Mouse (Mus musculus) layer of hippocampus, adult 9-10 months (tissue): ENCODE data around the gene Epb41l1.
"Not testable (repeated sequence)": the region's sequence is repeated elsewhere in the genome, so short reads cannot be mapped to it uniquely, and the experiment has no call there.

Source experiments
- DNase-seq: peaks from one replicate; pipeline ENCODE4 v3.0.0; 2022; ENCODE audit warnings: low spot score

The Epb41l1 gene

DNA sequence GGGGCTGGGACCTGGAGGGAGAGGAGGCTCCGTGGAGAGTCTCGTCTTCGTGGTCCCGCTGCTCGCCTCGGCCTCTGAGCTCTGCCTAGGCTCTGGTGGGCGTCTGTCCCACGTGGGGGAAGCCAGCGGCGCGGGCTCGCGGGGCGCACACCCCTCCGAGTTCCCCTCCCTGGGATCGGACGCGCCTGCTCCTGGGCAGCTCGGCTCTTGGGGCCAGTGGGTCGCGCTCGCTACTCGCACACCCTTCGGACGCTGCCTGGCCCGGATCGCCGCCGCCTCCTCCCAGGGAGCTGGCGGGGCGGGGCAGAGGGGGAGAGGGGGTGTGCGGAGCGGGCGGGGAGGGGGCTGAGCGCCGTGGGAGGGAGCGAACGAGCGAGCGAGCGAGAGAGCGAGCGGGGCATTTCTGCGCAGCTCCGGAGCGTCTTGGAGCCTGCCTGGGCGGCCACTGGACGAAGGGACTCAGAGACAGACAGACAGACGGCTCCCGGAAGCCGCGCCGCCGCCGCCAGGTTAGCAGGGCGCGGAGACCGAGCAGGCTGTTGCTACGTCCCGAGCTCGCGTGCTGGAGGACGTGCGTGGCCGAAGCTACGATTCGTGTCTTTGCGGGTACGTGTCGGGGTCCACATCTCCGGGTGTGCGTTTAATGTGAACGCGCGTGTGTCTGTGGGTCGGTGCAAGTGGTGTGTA, at the start of gene Epb41l1:
Gene Epb41l1 (plus strand): TSS at position 216 of the 687 bp plus-strand sequence.
- no peak for DNase-seq

- no peak for DNase-seq
These were observed 43.8 kb upstream of the Epb41l1 start for GRCm38 (mm10) chr2:156376956-156377355.

DNA sequence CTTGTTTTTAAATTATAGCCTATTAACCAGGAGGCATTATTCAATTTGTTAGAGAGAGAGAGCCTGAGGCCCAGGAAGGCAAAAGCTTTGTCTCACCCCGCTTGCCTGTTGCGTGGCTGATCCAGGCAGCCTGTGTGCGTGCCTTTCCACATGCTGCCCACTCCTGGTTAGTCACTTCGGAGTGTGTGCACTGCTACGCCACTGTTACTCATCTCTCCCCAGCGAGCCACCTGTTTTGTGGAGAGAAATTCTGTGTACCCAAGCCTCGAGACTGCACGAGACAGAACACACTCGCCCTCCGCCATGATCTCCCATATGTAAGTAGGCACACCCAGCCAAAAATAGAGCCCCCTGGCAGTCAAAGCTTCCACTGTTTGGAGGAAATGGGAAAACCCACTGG, 40.8 kb upstream of the Epb41l1 start:
- no peak for DNase-seq

GRCm38 (mm10) chr2:156381350-156381749, 39.4 kb upstream of the Epb41l1 start:
- no peak for DNase-seq

DNA sequence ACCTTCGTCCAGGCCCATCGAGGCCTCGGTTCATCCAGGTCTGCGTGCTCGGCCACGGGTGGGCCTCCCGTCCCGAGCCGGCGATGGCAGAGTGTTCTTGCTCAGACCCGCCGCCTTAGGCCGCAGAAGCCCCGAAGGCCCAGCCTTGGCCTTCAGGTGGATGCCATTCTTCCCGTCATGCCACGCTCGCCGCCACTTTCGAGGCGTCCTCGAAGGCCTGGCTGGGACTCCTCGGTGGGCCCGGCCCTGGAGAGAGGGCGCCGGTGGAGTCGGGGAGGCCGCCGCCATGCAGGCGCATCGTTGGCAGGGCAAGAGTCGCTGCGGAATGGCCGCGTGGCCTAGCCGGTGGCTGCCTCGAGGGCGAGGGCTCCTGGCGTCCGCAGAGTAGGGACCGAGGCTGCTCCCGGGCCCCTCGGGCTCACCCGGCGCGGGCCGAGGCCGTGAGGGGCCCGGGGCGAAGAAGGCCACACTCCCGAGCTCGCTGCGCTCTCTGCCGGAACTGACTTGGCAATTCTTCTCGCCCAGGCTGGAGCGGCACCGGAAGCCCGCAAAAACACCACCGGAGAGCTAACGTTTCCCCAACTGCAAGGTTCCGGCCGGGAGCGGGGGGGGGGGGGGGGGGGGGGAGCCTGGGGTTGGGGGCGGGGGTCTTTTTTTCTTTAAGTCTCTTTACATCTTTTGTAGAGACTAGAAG, 28.1 kb upstream of the Epb41l1 start:
- not testable (repeated sequence) for DNase-seq

DNA sequence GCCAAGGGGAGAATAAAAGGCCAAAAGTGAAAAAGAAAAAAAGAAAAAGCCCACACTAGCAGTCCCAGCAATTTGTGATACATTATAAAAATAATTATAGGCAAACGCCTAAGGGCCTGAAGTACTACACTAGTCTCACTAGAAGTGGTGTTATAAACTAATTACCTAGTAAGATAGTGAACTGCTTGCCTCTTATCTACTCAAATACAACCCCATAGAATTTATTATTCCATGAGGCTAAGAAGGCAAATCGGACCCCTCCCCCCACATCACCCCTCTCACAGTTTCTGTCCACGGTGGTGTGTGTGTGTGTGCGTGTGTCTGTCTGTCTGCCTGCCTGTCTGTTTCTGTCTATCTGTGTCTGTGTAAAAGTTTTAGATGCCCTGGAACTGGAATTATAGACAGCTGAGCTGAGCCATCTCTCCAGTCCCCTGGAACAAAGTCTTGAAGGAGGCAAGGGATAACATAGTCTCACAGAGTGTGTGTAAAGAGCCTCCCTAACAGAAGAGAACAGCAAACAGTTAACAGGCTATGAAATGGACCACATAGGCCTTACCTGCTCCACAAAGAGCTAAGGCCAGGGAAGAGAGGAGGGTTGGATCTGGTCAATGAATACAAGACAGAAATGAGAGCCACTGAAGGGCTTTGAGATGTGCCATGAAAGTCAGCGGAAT, 27.4 kb upstream of the Epb41l1 start:
- no peak for DNase-seq

- no peak for DNase-seq
These were observed 26.4 kb upstream of the Epb41l1 start for GRCm38 (mm10) chr2:156394282-156394681.

- no peak for DNase-seq
These were observed 24.6 kb upstream of the Epb41l1 start for GRCm38 (mm10) chr2:156396096-156396495.

GRCm38 (mm10) chr2:156397988-156398387, 22.7 kb upstream of the Epb41l1 start:
- no peak for DNase-seq

GRCm38 (mm10) chr2:156399485-156399884, 21.2 kb upstream of the Epb41l1 start:
- no peak for DNase-seq

DNA sequence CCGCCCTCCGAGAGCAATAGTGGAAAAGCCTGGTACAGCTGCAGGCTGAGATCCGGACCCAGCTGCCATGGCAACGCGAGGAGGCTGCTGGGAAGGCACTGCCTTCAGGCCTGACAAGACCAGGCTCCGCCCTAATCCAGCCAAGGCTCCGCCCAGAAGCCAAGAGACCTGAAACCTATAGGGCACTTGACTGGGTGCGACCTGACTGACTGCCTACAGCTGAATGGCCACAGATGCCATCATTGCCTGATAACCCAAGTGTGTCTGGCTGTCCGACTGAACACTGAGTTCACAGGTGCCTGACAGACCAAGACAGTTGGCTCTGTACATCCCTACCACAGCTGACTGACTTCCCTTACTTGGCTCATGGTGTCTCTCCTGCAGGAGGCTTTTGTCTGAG, 19.4 kb upstream of the Epb41l1 start:
- DNase-seq: no peak

- DNase-seq: no peak
These were observed 18.7 kb upstream of the Epb41l1 start for GRCm38 (mm10) chr2:156402036-156402435.

DNA sequence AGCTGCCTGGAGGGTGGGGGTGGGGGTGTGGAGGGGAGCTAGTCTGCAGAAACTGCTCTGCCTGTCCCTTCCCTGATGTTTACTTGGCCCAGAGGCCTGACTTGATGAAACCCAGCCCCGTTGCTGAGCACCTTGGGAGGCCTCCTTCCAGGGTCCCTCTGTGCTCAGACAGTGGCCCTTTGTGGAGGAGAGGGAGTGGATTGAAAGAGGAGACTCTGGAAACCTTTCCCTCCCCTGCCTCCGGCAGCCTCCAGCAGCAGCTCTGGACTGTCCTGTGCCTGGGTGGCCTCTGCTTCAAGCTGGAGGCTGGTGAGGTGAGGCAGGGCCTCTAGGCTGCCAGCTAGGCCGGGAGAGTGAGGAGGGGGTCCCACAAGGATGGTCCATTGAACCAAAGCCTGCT, 13.7 kb upstream of the Epb41l1 start:
- DNase-seq: no peak

DNA sequence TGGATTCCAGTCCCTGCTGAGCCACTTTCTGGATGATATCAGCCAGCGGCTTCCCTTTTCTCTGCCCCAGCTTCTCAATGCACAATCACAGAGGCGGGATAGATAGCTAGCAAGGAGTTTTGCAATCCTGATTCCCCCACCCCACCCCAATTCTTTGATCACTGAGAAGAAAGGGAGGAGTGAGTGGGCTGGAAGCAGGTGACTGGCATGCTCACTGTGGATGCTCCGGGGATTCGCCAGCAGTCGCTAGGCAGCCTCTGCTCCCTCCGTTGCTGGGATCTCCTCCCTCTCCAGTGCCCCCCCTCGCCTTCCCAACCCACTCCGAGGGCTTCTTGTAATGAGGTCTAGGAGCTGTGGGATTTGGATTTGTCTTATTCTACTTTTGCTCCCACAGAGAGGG, 12.5 kb upstream of the Epb41l1 start:
- no peak for DNase-seq

GRCm38 (mm10) chr2:156411348-156411747, 9.4 kb upstream of the Epb41l1 start:
- DNase-seq: not testable (repeated sequence)

DNA sequence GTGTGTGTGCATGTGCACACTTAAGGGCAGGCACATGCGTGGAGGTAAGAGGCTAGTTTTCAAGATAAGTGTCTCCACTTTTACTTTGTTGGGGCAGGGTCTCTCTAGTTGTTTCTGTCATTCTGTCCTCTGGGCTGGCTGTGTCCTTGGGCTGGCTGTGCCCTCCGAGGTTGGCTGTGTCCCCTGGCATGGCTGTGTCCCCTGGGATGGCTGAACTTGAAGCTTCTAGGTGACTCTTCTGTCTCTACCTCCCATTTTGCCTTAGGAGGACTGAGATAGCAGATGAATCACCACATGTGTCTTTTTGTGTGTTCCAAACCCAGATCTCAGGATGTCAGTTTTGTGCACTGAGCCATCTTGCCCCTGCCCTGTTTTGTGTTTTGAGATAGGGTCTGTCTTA, 5.7 kb upstream of the Epb41l1 start:
- no peak for DNase-seq

GRCm38 (mm10) chr2:156415674-156416073, 5.0 kb upstream of the Epb41l1 start:
- no peak for DNase-seq

DNA sequence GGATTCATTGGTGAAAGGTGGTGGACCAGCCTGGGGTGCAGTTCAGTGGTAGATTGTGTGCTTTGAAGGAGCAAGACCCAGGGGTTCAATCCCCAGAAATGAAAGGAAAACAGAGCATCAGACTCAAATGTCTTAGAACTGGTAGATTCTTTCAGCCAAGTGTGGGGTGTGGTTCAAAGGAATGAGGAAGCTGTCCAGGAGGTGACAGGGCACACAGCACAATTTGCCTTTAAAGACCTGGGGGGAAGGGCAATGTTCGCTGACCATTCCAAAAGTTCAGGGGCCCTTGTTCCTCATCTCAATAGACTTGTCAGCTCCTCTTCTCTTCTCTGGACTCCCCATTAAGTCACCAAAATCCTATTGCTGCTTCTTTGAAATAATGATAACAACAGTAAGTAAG, 3.5 kb upstream of the Epb41l1 start:
- DNase-seq: no peak

DNA sequence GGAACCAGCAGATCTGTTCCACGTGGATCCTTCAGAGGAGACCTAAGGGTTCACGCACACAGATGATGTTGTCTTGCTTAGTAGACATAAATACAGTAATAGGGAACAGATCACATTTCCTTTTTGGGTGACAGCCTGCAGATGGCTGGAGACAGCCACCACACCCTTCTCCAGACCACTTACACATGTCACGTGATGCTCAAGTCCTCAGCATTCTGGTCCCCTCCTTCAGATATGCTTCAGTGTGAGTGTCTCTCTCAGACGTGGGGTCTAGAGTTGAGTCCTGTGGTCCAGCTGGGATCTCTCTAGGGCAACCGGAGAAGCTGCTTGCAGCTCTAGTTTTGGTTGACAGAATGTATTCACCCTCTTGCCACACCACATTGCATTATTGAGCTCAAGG, 2.2 kb upstream of the Epb41l1 start:
- DNase-seq: no peak

DNA sequence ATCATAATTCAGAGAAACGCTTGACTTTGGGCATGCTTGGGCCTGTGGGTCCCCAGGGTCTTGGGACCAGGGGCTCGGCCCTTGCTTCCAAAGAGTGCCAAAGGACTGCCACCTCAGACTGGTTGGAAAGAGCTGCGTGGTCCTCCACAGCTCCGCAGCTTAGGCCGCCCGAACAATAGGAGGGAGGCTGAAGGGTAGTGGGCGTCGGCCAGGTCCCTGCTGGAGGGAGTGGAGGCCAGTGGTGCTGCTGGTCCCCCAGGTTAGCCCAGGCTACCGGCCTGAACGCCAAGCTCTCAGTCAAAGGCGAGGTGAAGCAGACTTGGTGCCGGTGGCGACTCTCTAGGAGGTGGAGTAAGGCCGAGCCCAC, 399 bp upstream of the Epb41l1 start:
- no peak for DNase-seq

- DNase-seq: no peak
These were observed 837 bp downstream of the Epb41l1 start for GRCm38 (mm10) chr2:156421381-156422110.

GRCm38 (mm10) chr2:156422631-156423030, 1.9 kb downstream of the Epb41l1 start:
- DNase-seq: no peak

DNA sequence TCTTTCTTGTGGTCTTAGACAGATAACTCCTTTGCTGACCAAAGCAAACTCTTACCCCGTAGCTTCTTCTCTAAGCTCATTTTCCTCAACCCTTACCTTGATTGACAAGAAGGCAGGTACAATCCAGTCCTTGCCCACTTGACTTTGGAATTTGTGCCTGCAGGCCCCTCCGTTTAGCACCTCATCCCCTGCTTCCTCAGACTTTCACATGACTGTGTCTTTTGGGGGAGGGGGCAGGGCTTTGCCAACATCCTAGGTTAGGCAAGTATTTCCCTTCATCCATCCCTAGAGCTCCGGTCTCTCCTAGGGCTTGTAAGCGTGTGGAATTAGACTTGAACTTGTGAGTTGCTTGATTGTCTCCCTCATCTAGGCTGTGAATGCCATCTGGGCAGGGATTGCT, 3.0 kb downstream of the Epb41l1 start:
- DNase-seq: no peak
